ENCODE assay signal across 11 mouse cellular contexts in the genomic region with DNA sequence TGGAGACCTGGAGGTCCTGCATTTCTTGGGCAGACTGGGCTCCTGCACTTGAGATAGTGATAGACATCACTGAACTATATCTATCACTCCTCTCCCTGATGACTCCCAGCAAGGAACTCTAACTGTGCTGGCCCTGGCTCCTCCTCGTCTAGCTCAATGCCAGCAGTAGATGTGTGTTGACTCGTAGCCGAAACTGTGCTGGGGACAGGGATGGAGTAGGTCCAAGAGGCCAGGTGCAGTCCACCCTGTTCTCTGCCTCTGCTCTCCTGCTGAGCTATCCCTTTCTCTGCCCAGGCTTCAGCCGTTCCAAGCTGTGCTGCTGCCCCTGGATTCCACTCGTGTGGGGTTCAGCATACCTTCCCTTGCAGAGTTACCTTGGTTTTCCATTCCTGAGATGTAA.
DNase-seq lines count a peak whose midpoint lies in the region; ATAC-seq and TF ChIP-seq lines count a peak whose summit lies in the region.
"Had no signal": no experiment of that assay in that cellular context is flagged by ENCODE, and none has a peak within 500 bp of the region (broad histone marks: within the 10 kb centered on the region; RNA-seq: fewer than 3 reads in every experiment).

No protein-coding gene starts in this region.

- no peak overlapping the region for H3K27ac ChIP-seq in midbrain, postnatal 0 days (ENCODE audit: low read depth, low read length)
- H3K27ac ChIP-seq in midbrain, embryonic 15.5 days = no peak overlapping the region
- peak overlapping the region; percentile 97 for H3K27ac ChIP-seq in cerebellum, adult 2 months (ENCODE audit: insufficient read depth, low read length)
- no peak overlapping the region for H3K27ac ChIP-seq in hindbrain, embryonic 14.5 days
- H3K27ac ChIP-seq: midbrain, embryonic 12.5 days had no signal

- no peak overlapping the region for H3K4me3 ChIP-seq in midbrain, postnatal 0 days (ENCODE audit: low read depth, low read length)
- no peak overlapping the region for H3K4me3 ChIP-seq in midbrain, embryonic 15.5 days
- H3K4me3 ChIP-seq in cerebellum, adult 2 months (replicated peaks; ENCODE audit: insufficient read depth, low read depth, low read length) = no peak overlapping the region
- H3K4me3 ChIP-seq in hindbrain, embryonic 14.5 days (replicated peaks; ENCODE audit: low read length) = no peak overlapping the region
- H3K4me3 ChIP-seq: midbrain, embryonic 12.5 days had no signal

- peak; percentile 38 for DNase-seq in midbrain, postnatal 0 days (ENCODE audit: low spot score)
- DNase-seq in cerebellum, adult 2 months = peak; percentile 89 to 93
- DNase-seq in gastrocnemius, postnatal 14 days = peak; percentile 52
- no peak for DNase-seq in thymus, postnatal 10 days (ENCODE audit: low spot score in 2 of 2)
- no peak for DNase-seq in right cerebral cortex, adult 2 months (ENCODE audit: low spot score in 2 of 2)
- no peak for DNase-seq in hindbrain, embryonic 14.5 days (ENCODE audit: low spot score)
- DNase-seq: adrenal gland, postnatal 14 days; layer of hippocampus, adult 9-11 months had no signal

- intact Hi-C loops in gastrocnemius, postnatal 14 days (cut with DNase I; ENCODE audit: low total_unique reads) = no loop called here

- no peak overlapping the region for H3K4me2 ChIP-seq in midbrain, postnatal 0 days (ENCODE audit: low read depth, low read length, poor library complexity, severe bottlenecking)
- H3K4me2 ChIP-seq in midbrain, embryonic 15.5 days = no peak overlapping the region
- no peak overlapping the region for H3K4me2 ChIP-seq in hindbrain, embryonic 14.5 days (replicated peaks)
- H3K4me2 ChIP-seq: midbrain, embryonic 12.5 days had no signal

- WGBS in midbrain, postnatal 0 days = 62% methylated on average over 5 of the region's 5 CpGs
- WGBS in midbrain, embryonic 15.5 days = 66% methylated on average over 5 of the region's 5 CpGs
- WGBS in cerebellum, adult 2 months = 7% methylated on average over 5 of the region's 5 CpGs
- 79% methylated on average over 5 of the region's 5 CpGs for WGBS in hindbrain, embryonic 14.5 days

- H3K27me3 ChIP-seq in midbrain, postnatal 0 days (ENCODE audit: insufficient read depth, low read length) = no peaks in the 10 kb centered on the region
- H3K27me3 ChIP-seq in midbrain, embryonic 15.5 days (replicated peaks) = no peaks in the 10 kb centered on the region
- no peaks in the 10 kb centered on the region for H3K27me3 ChIP-seq in cerebellum, adult 2 months (ENCODE audit: control insufficient read depth, insufficient read depth, low read length)
- no peaks in the 10 kb centered on the region for H3K27me3 ChIP-seq in hindbrain, embryonic 14.5 days (ENCODE audit: control insufficient read depth, insufficient read depth, low read length)
- H3K27me3 ChIP-seq: midbrain, embryonic 12.5 days had no signal

- H3K9ac ChIP-seq in midbrain, postnatal 0 days (replicated peaks; ENCODE audit: low read length, poor library complexity, severe bottlenecking) = no peak overlapping the region
- no peak overlapping the region for H3K9ac ChIP-seq in midbrain, embryonic 15.5 days
- no peak overlapping the region for H3K9ac ChIP-seq in hindbrain, embryonic 14.5 days
- H3K9ac ChIP-seq: midbrain, embryonic 12.5 days had no signal

- H3K4me1 ChIP-seq in midbrain, postnatal 0 days (ENCODE audit: insufficient read depth, low read length) = no peaks in the 10 kb centered on the region
- no peaks in the 10 kb centered on the region for H3K4me1 ChIP-seq in midbrain, embryonic 15.5 days
- peaks cover 32% of the 10 kb centered on the region for H3K4me1 ChIP-seq in cerebellum, adult 2 months (ENCODE audit: control insufficient read depth, insufficient read depth, low read length)
- H3K4me1 ChIP-seq in hindbrain, embryonic 14.5 days (replicated peaks; ENCODE audit: control insufficient read depth, insufficient read depth, low read length) = no peaks in the 10 kb centered on the region
- H3K4me1 ChIP-seq: midbrain, embryonic 12.5 days had no signal

- no peak for ATAC-seq in midbrain, postnatal 0 days (ENCODE audit: low FRiP score)
- ATAC-seq in midbrain, embryonic 15.5 days (replicated peaks) = no peak
- no peak for ATAC-seq in hindbrain, embryonic 14.5 days (ENCODE audit: low FRiP score)
- ATAC-seq: forebrain, embryonic 14.5 days had no signal

- no peaks in the 10 kb centered on the region for H3K36me3 ChIP-seq in midbrain, postnatal 0 days (ENCODE audit: insufficient read depth, low read length)
- H3K36me3 ChIP-seq in midbrain, embryonic 15.5 days (replicated peaks) = no peaks in the 10 kb centered on the region
- H3K36me3 ChIP-seq in hindbrain, embryonic 14.5 days (replicated peaks; ENCODE audit: control insufficient read depth, insufficient read depth) = no peaks in the 10 kb centered on the region
- H3K36me3 ChIP-seq: midbrain, embryonic 12.5 days had no signal

- TF ChIP-seq CTCF in midbrain, postnatal 0 days (IDR thresholded peaks at IDR 0.05) = no peak
- TF ChIP-seq CTCF in cerebellum, adult 2 months (IDR thresholded peaks at IDR 0.05; ENCODE audit: borderline replicate concordance, insufficient read depth, low read depth, low read length) = no peak

- no peaks in the 10 kb centered on the region for H3K9me3 ChIP-seq in midbrain, postnatal 0 days (ENCODE audit: low read length)
- no peaks in the 10 kb centered on the region for H3K9me3 ChIP-seq in midbrain, embryonic 15.5 days
- H3K9me3 ChIP-seq in hindbrain, embryonic 14.5 days (ENCODE audit: control insufficient read depth, low read length) = no peaks in the 10 kb centered on the region
- H3K9me3 ChIP-seq: midbrain, embryonic 12.5 days had no signal

- no peak for TF ChIP-seq POLR2A in cerebellum, adult 2 months (IDR thresholded peaks at IDR 0.05; ENCODE audit: borderline replicate concordance, insufficient read depth, low read length)

Comparison
In these comparisons a context has a peak if more than half of its experiments do, and no peak if none do; other contexts are left out.
1. DNase-seq: peak in midbrain, postnatal 0 days (single experiment), cerebellum, adult 2 months (2 of 2) and gastrocnemius, postnatal 14 days (single experiment); none in thymus, postnatal 10 days (0 of 2), right cerebral cortex, adult 2 months (0 of 2) and hindbrain, embryonic 14.5 days (single experiment).